Mouse (Mus musculus) mature B cell (primary cell): ENCODE data around the gene Gm21767.
"Not testable (repeated sequence)": the region's sequence is repeated elsewhere in the genome, so short reads cannot be mapped to it uniquely, and the experiment has no call there.

Experiments used
- in situ Hi-C: fragments of 300-500 bp; cut with MboI; formaldehyde crosslinking; loops from 2 replicates; pipeline ENCODE4 v1.14.3; 2019

Gm21767 gene

DNA sequence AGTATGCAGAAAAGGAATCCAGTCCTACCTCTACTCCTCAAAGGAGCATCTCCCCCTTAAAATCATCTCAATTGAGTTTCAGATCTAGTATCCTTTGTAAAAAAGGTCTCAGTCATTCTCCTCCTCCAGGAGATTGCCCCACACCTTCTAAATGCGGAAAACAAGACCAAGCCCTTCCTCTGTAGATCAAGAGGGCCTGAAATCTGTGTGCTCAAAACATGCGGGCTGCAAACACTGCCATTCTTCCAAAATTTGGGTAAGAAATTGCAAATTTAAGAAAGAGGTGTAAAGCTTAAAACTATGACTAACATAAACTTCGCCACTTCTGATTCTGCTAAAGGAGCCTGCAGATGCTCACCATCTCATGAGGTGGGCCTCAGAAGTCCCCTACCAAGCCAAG is at the start of gene Gm21767:
Gm21767 (plus strand) TSS at position 301 of the 400 bp plus-strand sequence.
- in situ Hi-C loops: not testable (repeated sequence)
